Mouse (Mus musculus) limb, embryonic 14.5 days (tissue): ENCODE measurements around the gene Lzic. TPM values are rescaled to one million over a fixed set of nuclear protein-coding genes. Genes with fewer than 3 reads are reported as not detected.

Experiments
- ATAC-seq: fragments of 200-750 bp; cut with Nextera tagmentation; 2 replicates; pipeline ENCODE4 v1.8.0; 2017; ENCODE audit warnings: low read depth, moderate number of reproducible peaks, moderate TSS enrichment; ENCODE audit not compliant: low FRiP score
- DNase-seq: peaks from one replicate; pipeline ENCODE4 v3.0.0-alpha.2; 2015; ENCODE audit warnings: low spot score
- H3K27ac ChIP-seq: fragments of 300-500 bp; sonication (generic); replicated peaks from 2 replicates; pipeline ENCODE4 v1.5.1; 2014; ENCODE audit warnings: low read depth, mild to moderate bottlenecking, low read length, moderate library complexity, mixed read lengths
- H3K27me3 ChIP-seq: fragments of 300-500 bp; sonication (generic); 2 replicates; pipeline ENCODE4 v1.6.1; 2014; ENCODE audit warnings: low read length, mixed read lengths; ENCODE audit not compliant: control insufficient read depth, insufficient read depth
- H3K36me3 ChIP-seq: fragments of 300-500 bp; sonication (generic); 2 replicates; pipeline ENCODE4 v1.6.1; 2014; ENCODE audit warnings: mild to moderate bottlenecking, low read length, moderate library complexity, mixed read lengths; ENCODE audit not compliant: control insufficient read depth, insufficient read depth
- H3K4me1 ChIP-seq: fragments of 300-500 bp; sonication (generic); 2 replicates; pipeline ENCODE4 v1.6.1; 2014; ENCODE audit warnings: antibody characterized with exemption, low read length, mixed read lengths; ENCODE audit not compliant: control insufficient read depth, insufficient read depth
- H3K4me2 ChIP-seq: fragments of 300-500 bp; sonication (generic); replicated peaks from 2 replicates; pipeline ENCODE4 v1.6.1; 2014; ENCODE audit warnings: low read depth, mild to moderate bottlenecking, low read length, moderate library complexity; ENCODE audit not compliant: severe bottlenecking
- H3K4me3 ChIP-seq: fragments of 300-500 bp; sonication (generic); replicated peaks from 2 replicates; pipeline ENCODE4 v1.5.1; 2014; ENCODE audit warnings: low read length
- H3K9ac ChIP-seq: fragments of 300-500 bp; sonication (generic); 2 replicates; pipeline ENCODE4 v1.6.1; 2014; ENCODE audit warnings: mild to moderate bottlenecking, low read depth, low read length, moderate library complexity; ENCODE audit not compliant: severe bottlenecking
- H3K9me3 ChIP-seq: fragments of 300-500 bp; sonication (generic); 2 replicates; pipeline ENCODE4 v1.6.1; 2016; ENCODE audit warnings: low read length; ENCODE audit not compliant: control insufficient read depth
- POLR2A ChIP-seq: fragments of 200-500 bp; IDR thresholded peaks from 2 replicates; pipeline ENCODE4 v1.8.0; 2012; ENCODE audit warnings: inconsistent platforms, mild to moderate bottlenecking, moderate library complexity, borderline replicate concordance; ENCODE audit not compliant: insufficient read depth, insufficient read length; ENCODE audit errors: extremely low read depth
- WGBS: fragments of 180-500 bp; shearing (Covaris S2); extraction: QIAGEN DNeasy Blood & Tissue Kit; methylation state at CpG from one replicate; pipeline ENCODE4 v1.1.7; 2014; 5-methylcytosine and 5-hydroxymethylcytosine counted together
- polyA plus RNA-seq, 2 experiments: library from polyadenylated mRNA; depleted of rRNA in 1 of 2; stranded (reverse) in 1 of 2; unstranded in 1 of 2; fragments of >200 nt; fragmentation: Nextera tagmentation in 1 of 2; extraction: Ambion mirVana in 1 of 2; gene quantifications; 2 replicates each; pipeline versions ENCODE4 v1.2.1 to v1.2.3; 2012 to 2014

The Lzic gene
- polyA plus RNA-seq, 2 experiments: 36.1 to 54.0 TPM

DNA sequence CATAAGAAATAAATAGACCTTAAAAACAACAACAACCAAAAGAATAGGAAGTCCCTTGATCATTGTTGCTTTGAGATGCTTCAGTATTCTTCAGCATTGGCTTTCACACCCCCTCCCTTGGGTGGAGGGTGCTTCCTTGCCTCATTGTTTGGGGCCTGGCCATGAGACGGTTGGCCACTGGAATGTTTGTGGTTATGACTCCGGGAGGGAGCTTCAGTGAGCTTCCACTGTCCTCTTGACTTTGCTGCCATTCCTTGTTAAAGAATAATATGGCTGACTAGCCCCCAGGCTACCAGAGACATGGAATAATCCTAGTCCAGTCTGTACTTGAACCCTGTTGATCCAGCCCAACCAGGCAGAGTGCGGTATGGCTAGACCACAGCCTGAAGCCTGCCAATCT lies 21.9 kb downstream of the Lzic start:
- H3K4me2 ChIP-seq: no peak overlapping the region
- H3K9me3 ChIP-seq: no peaks in the 10 kb centered on the region
- H3K9ac ChIP-seq: no peak overlapping the region
- no peaks in the 10 kb centered on the region for H3K27me3 ChIP-seq
- 0 out of 2 replicates have a peak, but pooled peaks cover 5% of the 10 kb centered on the region for H3K4me1 ChIP-seq
- TF ChIP-seq POLR2A: no peak
- 79% methylated on average over 3 of the region's 3 CpGs for WGBS
- 0 out of 2 replicates have a peak, but pooled peaks cover 4% of the 10 kb centered on the region for H3K36me3 ChIP-seq
- ATAC-seq (no peak), DNase-seq (no peak)
- H3K4me3 ChIP-seq: no peak overlapping the region
- no peak overlapping the region for H3K27ac ChIP-seq

DNA sequence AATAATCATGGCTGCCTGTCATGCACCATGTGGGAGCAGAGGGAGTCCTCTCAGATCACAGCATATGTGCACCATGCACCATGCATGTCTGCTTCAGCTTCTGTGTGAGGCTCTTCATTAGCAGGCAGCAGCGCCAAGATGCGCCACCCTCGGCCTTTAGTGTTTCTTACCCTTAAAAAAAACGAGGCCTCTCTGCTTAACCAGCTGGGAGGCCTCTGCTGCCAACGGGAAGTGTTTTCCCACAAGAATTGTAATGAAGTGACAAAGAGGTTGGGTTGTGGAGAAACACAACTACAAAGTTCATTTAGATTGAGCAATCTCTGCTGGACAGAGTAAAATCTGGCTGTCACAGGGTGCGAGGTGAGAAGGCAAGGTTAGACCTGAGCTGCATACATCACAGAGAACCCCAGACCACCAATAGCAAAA lies 26.2 kb downstream of the Lzic start:
- DNase-seq: no peak
- no peak for ATAC-seq
- Histone ChIP-seq H3K9me3 (no peaks in the 10 kb centered on the region), H3K27me3 (no peaks in the 10 kb centered on the region), H3K36me3 (no peaks in the 10 kb centered on the region), H3K9ac (no peak overlapping the region), H3K4me3 (no peak overlapping the region), H3K4me2 (no peak overlapping the region), H3K4me1 (no peaks in the 10 kb centered on the region), H3K27ac (no peak overlapping the region)
- TF ChIP-seq POLR2A: no peak
- WGBS: 47% methylated on average over 6 of the region's 6 CpGs

DNA sequence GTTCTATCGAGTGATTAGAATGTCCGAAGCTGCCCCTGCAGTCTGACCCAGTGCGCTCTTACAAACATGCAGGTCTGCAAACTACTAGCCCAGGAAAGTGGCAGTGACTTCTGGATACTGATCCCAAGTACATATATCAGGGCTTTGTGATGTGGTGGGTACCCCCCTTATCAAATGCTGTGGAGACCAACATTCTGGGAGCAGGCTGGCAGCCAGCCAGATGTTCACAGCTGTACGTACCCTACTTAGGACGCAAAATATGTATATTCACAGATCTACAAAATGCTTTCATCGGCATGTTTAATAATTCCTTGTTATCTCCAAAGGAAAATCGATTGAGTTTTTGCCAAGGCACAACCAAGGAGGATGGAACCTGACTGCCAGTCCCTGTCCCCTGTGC lies 27.0 kb downstream of the Lzic start:
- no peaks in the 10 kb centered on the region for H3K36me3 ChIP-seq
- H3K27ac ChIP-seq: no peak overlapping the region
- H3K4me3 ChIP-seq: no peak overlapping the region
- DNase-seq (no peak), ATAC-seq (no peak)
- H3K4me1 ChIP-seq: no peaks in the 10 kb centered on the region
- TF ChIP-seq POLR2A: no peak
- 69% methylated on average over 7 of the region's 7 CpGs for WGBS
- H3K27me3 ChIP-seq: no peaks in the 10 kb centered on the region
- no peaks in the 10 kb centered on the region for H3K9me3 ChIP-seq
- no peak overlapping the region for H3K9ac ChIP-seq
- no peak overlapping the region for H3K4me2 ChIP-seq

DNA sequence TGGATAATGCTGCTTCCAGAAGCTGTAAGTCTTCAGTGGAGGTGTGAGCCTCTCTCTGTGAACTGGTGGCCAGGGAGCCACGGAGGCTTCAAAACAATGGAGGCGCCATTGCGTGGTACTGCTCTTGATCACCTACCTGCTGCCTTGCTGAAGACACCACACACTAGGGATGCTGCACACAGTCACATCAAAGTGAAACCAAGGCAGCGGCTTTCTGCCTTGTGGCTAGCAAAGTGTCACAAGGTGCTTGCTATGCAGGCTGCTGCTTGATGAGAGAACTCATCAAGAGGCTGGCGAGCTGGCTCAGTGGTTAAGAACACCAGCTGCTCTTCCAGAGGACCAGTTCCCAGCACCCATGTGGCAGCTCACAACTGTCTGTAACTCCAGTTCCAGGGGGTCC lies 30.7 kb downstream of the Lzic start:
- Histone ChIP-seq H3K27me3 (no peaks in the 10 kb centered on the region), H3K27ac (no peak overlapping the region), H3K9ac (no peak overlapping the region), H3K36me3 (no peaks in the 10 kb centered on the region; the same call in 1 of the 2 replicates), H3K4me1 (peaks cover 9% of the 10 kb centered on the region), H3K4me2 (no peak overlapping the region), H3K9me3 (no peaks in the 10 kb centered on the region), H3K4me3 (no peak overlapping the region)
- WGBS: 80% methylated on average over 5 of the region's 5 CpGs
- TF ChIP-seq POLR2A: no peak
- ATAC-seq: no peak
- no peak for DNase-seq

GRCm38 (mm10) chr4:149517868-149518340 lies 32.9 kb downstream of the Lzic start, which contains the start of gene Ctnnbip1:
Gene Ctnnbip1 (plus strand): TSS chr4:149518236.
- ATAC-seq: peak; percentile 98

More at GRCm38 (mm10) chr4:149517868-149518340, 32.9 kb downstream of the Lzic start, which contains the start of gene Ctnnbip1:
- H3K4me2 ChIP-seq: peak within 1 kb of the TSS; percentile 93
- H3K27ac ChIP-seq: peak within 1 kb of the TSS; percentile 78
- H3K4me3 ChIP-seq: peak within 1 kb of the TSS; percentile 79
- WGBS: 0% methylated on average over 30 of the region's 46 CpGs
- DNase-seq: peak; percentile 96
- peaks cover 9% of the 10 kb centered on the region for H3K4me1 ChIP-seq
- peak within 1 kb of the TSS; percentile 92 for H3K9ac ChIP-seq
- no peaks in the 10 kb centered on the region for H3K9me3 ChIP-seq
- H3K36me3 ChIP-seq: no peaks in the 10 kb centered on the region; the same call in 1 of the 2 replicates
- no peaks in the 10 kb centered on the region for H3K27me3 ChIP-seq
- TF ChIP-seq POLR2A: 0 out of 2 replicates have a peak, but pooled peaks have one; percentile 41
